Mouse (Mus musculus) midbrain, embryonic 11.5 days (tissue): ENCODE measurements at regions not wholly inside any gene's neighbourhood (a gene's known extent, or its start where the extent isn't known, plus 50 kb on each side); places are given as distances from the start of the nearest gene placed in this dataset.

Experiments
- ATAC-seq: fragments of 200-750 bp; cut with Nextera tagmentation; 2 replicates; pipeline ENCODE4 v1.8.0; 2017; ENCODE audit warnings: moderate TSS enrichment, moderate library complexity; ENCODE audit not compliant: low FRiP score
- DNase-seq: peaks from one replicate; pipeline ENCODE4 v3.0.0; 2015; ENCODE audit warnings: low spot score; ENCODE audit errors: missing footprints
- H3K27ac ChIP-seq: fragments of 300-500 bp; sonication (generic); 2 replicates; pipeline ENCODE4 v1.5.1; 2014; ENCODE audit warnings: low read depth, low read length
- H3K27me3 ChIP-seq: fragments of 300-500 bp; sonication (generic); 2 replicates; pipeline ENCODE4 v1.6.1; 2014; ENCODE audit warnings: mild to moderate bottlenecking, low read length, moderate library complexity, mixed read lengths; ENCODE audit not compliant: control insufficient read depth, insufficient read depth
- H3K36me3 ChIP-seq: fragments of 300-500 bp; sonication (generic); 2 replicates; pipeline ENCODE4 v1.6.1; 2014; ENCODE audit warnings: mild to moderate bottlenecking, low read length, moderate library complexity, mixed read lengths; ENCODE audit not compliant: control insufficient read depth, insufficient read depth
- H3K4me1 ChIP-seq: fragments of 300-500 bp; sonication (generic); 2 replicates; pipeline ENCODE4 v1.6.1; 2014; ENCODE audit warnings: low read length; ENCODE audit not compliant: control insufficient read depth, insufficient read depth
- H3K4me2 ChIP-seq: fragments of 300-500 bp; sonication (generic); 2 replicates; pipeline ENCODE4 v1.6.1; 2014; ENCODE audit warnings: mild to moderate bottlenecking, moderate library complexity
- H3K4me3 ChIP-seq: fragments of 300-500 bp; sonication (generic); 2 replicates; pipeline ENCODE4 v1.5.1; 2014; ENCODE audit warnings: low read depth, low read length
- H3K9ac ChIP-seq: fragments of 300-500 bp; sonication (generic); 2 replicates; pipeline ENCODE4 v1.6.1; 2014; ENCODE audit warnings: low read length
- H3K9me3 ChIP-seq: fragments of 300-500 bp; sonication (generic); 2 replicates; pipeline ENCODE4 v1.6.1; 2016; ENCODE audit warnings: low read length; ENCODE audit not compliant: control insufficient read depth
- WGBS: fragments of 180-500 bp; shearing (Covaris S2); extraction: QIAGEN DNeasy Blood & Tissue Kit; methylation state at CpG from one replicate; pipeline ENCODE4 v1.1.7; 2014; 5-methylcytosine and 5-hydroxymethylcytosine counted together

DNA sequence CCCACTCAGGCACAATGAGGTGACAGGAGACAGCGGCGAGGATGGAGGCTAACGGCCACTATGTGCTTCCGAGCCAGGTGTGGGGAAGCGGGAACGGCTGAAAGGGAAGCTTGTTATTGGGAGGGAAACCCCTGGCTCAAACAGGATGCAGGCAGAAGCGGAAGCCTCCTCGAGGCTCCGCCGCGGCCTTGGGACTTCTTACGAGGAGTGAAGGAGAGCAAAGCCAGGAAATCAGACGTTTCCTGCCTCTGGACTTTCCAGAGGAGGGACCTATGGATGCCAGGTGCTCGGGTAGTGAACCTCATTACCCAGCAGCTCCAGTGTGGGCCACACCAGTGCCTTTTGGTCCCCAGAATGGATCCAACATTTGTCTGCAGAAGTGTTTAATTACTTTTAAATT is 449.6 kb downstream of the Med13l start:
- no peak overlapping the region for H3K4me2 ChIP-seq
- H3K9ac ChIP-seq: no peak overlapping the region
- no peaks in the 10 kb centered on the region for H3K9me3 ChIP-seq
- H3K36me3 ChIP-seq: no peaks in the 10 kb centered on the region
- DNase-seq (no peak), ATAC-seq (no peak)
- H3K27ac ChIP-seq: no peak overlapping the region
- H3K4me3 ChIP-seq: no peak overlapping the region
- H3K27me3 ChIP-seq: peaks cover 8% of the 10 kb centered on the region; the same call in 1 of the 2 replicates
- H3K4me1 ChIP-seq: peaks cover 12% of the 10 kb centered on the region
- WGBS: 88% methylated on average over 14 of the region's 14 CpGs

DNA sequence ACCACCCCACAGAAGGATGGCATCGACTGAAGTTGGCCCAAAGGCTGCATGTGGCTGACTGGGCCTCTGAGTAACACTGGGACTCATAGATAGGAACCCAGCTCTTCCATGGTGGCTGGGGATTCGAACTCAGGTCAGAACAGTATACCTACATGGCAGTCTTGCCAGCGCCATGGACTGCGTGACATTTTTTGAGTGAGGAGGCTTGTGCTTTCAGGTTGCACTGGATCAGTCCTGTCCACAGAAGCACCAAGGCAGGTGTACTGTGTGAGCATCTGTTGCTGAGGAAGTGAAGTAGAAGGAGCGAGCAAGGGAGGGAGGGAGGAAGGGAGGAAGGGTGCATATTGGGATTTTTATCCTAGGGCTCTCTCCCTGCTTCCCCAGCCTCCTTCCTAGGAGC is 454.7 kb downstream of the Med13l start:
- Histone ChIP-seq H3K36me3 (no peaks in the 10 kb centered on the region), H3K9ac (no peak overlapping the region), H3K27me3 (no peaks in the 10 kb centered on the region; the same call in 1 of the 2 replicates), H3K4me3 (no peak overlapping the region), H3K4me2 (no peak overlapping the region), H3K9me3 (no peaks in the 10 kb centered on the region; the same call in 1 of the 2 replicates), H3K27ac (no peak overlapping the region), H3K4me1 (no peaks in the 10 kb centered on the region)
- WGBS: 82% methylated on average over 5 of the region's 5 CpGs
- DNase-seq (no peak), ATAC-seq (no peak)

DNA sequence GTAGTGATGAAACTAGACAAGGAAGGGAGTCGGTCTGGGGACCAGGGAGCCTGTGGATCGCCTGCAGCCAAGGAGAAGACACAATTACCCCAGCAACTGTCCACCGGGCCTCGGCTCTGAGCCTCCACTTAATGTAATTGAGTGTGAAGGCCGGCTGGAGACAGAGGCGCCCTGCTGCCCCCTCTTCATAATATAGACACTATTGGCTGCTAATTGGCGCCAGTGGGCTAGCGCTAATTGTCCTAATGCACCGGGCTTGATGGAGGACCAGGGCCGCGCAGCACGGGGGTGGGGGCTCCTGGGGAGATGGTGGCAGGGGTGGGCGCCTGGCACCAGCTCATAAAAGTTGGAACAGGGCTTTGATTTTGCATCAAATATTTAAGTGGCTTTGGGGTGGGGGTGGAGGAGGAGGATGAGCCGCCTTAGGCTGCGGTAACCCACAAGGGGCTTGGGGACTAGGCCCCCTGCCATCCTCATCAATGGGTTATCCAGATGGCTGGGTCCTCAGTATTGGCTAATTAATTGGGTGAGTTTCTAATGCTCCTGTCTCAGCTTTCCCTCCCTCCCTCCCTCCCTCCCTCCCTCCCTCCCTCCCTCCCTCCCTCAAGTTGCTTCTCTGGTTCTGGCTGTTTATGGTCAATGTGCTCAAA is 455.3 kb downstream of the Med13l start:
- H3K27ac ChIP-seq: no peak overlapping the region
- H3K9ac ChIP-seq: no peak overlapping the region

DNA sequence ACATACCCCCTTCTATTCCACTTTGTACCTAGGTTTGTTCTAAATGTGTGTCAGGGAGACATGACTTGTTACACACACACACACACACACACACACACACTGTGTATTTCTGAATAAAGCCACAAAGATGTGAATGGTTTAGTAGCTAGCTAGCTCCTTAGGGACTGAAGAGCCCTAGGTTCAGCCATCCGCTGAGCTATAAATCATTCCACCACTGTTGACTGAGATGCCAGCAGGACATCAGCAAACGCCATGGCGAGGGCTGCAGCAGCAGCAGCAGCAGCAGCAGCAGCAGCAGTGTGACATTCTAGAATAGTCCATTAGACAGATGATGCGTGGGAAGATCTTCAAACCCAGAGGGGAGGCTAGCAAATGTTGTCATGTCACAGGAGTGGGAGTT is 455.9 kb downstream of the Med13l start:
- Histone ChIP-seq H3K36me3 (no peaks in the 10 kb centered on the region), H3K9ac (no peak overlapping the region), H3K9me3 (no peaks in the 10 kb centered on the region; the same call in 1 of the 2 replicates), H3K4me2 (no peak overlapping the region), H3K27ac (no peak overlapping the region), H3K27me3 (no peaks in the 10 kb centered on the region; the same call in 1 of the 2 replicates), H3K4me1 (no peaks in the 10 kb centered on the region), H3K4me3 (no peak overlapping the region)
- ATAC-seq: no peak
- WGBS: 43% methylated on average over 4 of the region's 4 CpGs
- no peak for DNase-seq

More for the DNA sequence above, 455.3 kb downstream of the Med13l start:
- no peaks in the 10 kb centered on the region for H3K36me3 ChIP-seq
- peak; percentile 57; the same call in 1 of the 2 replicates for ATAC-seq
- 18% methylated on average over 15 of the region's 15 CpGs for WGBS
- H3K4me1 ChIP-seq: no peaks in the 10 kb centered on the region
- no peaks in the 10 kb centered on the region; the same call in 1 of the 2 replicates for H3K9me3 ChIP-seq
- no peaks in the 10 kb centered on the region; the same call in 1 of the 2 replicates for H3K27me3 ChIP-seq
- no peak overlapping the region for H3K4me2 ChIP-seq
- peak; percentile 73 for DNase-seq
- H3K4me3 ChIP-seq: no peak overlapping the region

DNA sequence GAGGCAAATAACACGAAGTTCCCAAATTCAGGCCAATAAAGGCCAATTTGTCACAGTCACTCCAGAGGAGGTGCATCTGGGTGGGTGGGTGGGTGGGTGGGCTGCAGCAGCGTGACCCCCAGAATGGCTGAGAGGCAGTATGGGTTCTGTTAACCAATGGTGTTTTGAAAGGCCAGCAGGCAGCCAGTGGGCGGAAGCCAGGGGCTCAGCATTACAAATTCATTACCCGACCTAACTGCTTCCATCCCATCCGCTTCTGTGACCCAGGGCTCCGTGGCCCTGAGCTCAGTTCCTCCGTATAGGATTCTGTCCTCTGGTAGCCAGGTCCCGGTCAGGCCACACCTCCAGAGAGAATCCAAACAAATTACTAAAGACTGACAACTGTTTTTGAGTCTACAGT is 463.5 kb downstream of the Med13l start:
- Histone ChIP-seq H3K9ac (no peak overlapping the region), H3K27ac (no peak overlapping the region), H3K4me1 (no peaks in the 10 kb centered on the region), H3K4me2 (no peak overlapping the region), H3K4me3 (no peak overlapping the region), H3K27me3 (no peaks in the 10 kb centered on the region; the same call in 1 of the 2 replicates), H3K9me3 (no peaks in the 10 kb centered on the region; the same call in 1 of the 2 replicates), H3K36me3 (no peaks in the 10 kb centered on the region)
- WGBS: 59% methylated on average over 8 of the region's 8 CpGs
- no peak for DNase-seq
- ATAC-seq: no peak

DNA sequence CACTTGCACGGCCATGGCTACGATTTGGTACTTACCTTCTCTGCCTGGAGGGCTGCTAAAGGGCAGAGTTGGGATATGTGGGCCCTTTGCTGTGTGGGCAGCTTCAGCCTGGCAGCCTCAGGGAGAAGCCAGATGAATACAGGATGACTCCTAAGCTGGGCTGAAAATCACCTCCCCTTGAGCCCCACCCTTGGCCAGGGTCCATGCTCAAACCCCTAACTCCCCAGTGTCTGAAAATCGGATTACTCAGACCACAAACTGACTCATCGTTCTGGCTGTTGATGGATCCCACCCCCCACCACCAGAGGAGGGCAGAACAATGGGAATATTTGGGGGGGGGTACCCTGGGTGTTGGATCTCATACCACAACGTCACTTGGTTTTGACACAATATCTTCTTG is 471.6 kb downstream of the Med13l start:
- H3K27me3 ChIP-seq: no peaks in the 10 kb centered on the region
- H3K9me3 ChIP-seq: no peaks in the 10 kb centered on the region
- 67% methylated on average over 5 of the region's 5 CpGs for WGBS
- no peak for DNase-seq
- no peak for ATAC-seq
- no peaks in the 10 kb centered on the region for H3K4me1 ChIP-seq
- H3K4me3 ChIP-seq: no peak overlapping the region
- H3K36me3 ChIP-seq: no peaks in the 10 kb centered on the region
- H3K4me2 ChIP-seq: no peak overlapping the region
- H3K27ac ChIP-seq: no peak overlapping the region
- H3K9ac ChIP-seq: no peak overlapping the region

DNA sequence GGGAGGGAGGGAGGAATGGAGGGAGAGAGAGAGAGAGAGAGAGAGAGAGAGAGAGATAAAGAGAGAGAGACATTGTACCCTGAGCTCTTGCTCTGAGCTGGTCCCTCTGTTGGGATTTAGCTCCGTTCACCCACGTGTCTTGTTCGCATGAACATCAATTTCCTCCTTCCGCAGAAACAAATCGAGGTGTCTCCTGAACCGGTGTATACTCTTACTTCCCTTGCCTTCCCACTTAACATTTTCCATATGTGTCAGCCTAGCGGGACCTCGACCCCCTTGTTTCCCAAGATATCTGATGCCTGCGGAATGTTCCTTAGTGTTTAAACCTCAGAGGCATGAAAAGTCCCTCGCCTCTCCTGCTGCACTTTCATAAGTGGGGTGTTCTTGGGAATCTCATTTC is 484.1 kb downstream of the Med13l start:
- DNase-seq (no peak), ATAC-seq (no peak)
- Histone ChIP-seq H3K27me3 (no peaks in the 10 kb centered on the region), H3K9me3 (no peaks in the 10 kb centered on the region), H3K4me2 (no peak overlapping the region), H3K9ac (no peak overlapping the region), H3K36me3 (no peaks in the 10 kb centered on the region), H3K4me1 (no peaks in the 10 kb centered on the region), H3K27ac (no peak overlapping the region), H3K4me3 (no peak overlapping the region)
- WGBS: 81% methylated on average over 10 of the region's 10 CpGs

DNA sequence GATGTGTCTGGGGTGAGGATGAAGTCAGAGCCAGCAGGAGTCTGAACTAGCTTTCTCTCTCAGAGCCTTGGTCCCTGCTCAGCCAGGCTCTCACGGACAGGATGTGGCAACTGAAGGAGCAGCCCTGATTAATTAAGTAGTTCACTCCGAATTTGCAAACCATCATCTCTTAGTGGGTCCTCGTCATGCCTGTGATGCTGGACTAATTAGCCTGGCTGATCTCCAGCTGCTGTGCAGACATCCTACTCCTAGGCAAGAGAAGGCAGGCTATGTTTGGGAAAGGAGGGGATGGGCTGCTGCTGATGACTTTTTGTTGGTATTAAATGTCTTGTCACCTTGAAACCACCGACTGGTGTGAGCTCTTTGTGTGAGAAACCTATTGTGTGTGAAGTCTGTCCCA is 487.1 kb downstream of the Med13l start:
- no peak for DNase-seq
- no peak for ATAC-seq
- H3K36me3 ChIP-seq: no peaks in the 10 kb centered on the region
- H3K4me1 ChIP-seq: no peaks in the 10 kb centered on the region
- no peak overlapping the region for H3K9ac ChIP-seq
- WGBS: 67% methylated on average over 4 of the region's 4 CpGs
- H3K27me3 ChIP-seq: no peaks in the 10 kb centered on the region
- no peaks in the 10 kb centered on the region for H3K9me3 ChIP-seq
- H3K27ac ChIP-seq: no peak overlapping the region
- H3K4me2 ChIP-seq: no peak overlapping the region
- no peak overlapping the region for H3K4me3 ChIP-seq

DNA sequence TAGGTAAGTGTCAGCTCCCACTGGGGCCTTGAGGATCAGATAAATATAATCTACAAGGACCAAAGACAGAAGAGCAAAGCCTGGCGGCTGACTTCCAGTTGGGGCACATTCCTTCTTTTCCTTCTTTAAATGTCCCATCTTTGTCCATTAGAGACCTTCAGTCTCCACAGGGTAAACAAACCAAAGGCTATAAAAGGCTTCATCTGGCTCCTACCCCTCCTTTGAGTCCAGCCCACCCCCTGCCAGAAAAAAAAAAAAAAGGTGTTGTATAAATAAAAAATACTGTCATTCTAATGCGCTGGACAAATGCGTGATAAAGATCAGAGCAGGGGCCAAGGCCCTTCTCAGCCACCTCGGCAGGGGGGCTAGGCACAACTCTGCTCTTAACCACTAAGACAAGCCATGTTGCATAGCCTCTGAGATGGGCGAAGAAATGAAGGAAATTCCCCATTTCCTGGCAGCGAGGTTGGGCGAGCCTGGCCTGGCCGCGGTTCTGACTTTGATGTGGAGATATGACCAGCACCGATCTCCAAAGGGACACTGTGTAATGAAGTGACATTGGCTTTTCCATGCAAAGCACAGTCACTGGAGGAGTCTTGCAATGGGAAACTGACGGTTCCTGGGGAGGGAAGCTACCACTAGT is 492.0 kb downstream of the Med13l start:
- H3K4me1 ChIP-seq: peaks cover 8% of the 10 kb centered on the region; the same call in 1 of the 2 replicates
- no peaks in the 10 kb centered on the region for H3K9me3 ChIP-seq
- DNase-seq (no peak), ATAC-seq (no peak)
- no peak overlapping the region for H3K9ac ChIP-seq
- no peak overlapping the region for H3K4me2 ChIP-seq
- H3K4me3 ChIP-seq: no peak overlapping the region
- H3K27ac ChIP-seq: no peak overlapping the region
- H3K27me3 ChIP-seq: peaks cover 6% of the 10 kb centered on the region; the same call in 1 of the 2 replicates
- WGBS: 67% methylated on average over 11 of the region's 11 CpGs
- H3K36me3 ChIP-seq: no peaks in the 10 kb centered on the region
